Mouse (Mus musculus): ENCODE data around the gene Nacc1. TPM values are rescaled to one million over a fixed set of nuclear protein-coding genes. Genes with fewer than 3 reads are reported as not detected.
"Not testable (repeated sequence)": the region's sequence is repeated elsewhere in the genome, so short reads cannot be mapped to it uniquely, and the experiment has no call there.

Nacc1 gene
- polyA plus RNA-seq, 1 experiment from 2014 or later, result 14.5 TPM

- H3K27me3 ChIP-seq (ENCODE audit: control insufficient read depth, insufficient read depth, low read length), result no peaks in the 10 kb centered on the region
- H3K4me2 ChIP-seq (ENCODE audit: low read depth, low read length), result no peak overlapping the region
- no peak overlapping the region for H3K9ac ChIP-seq (ENCODE audit: low read length)
- 82% methylated on average over 17 of the region's 17 CpGs for WGBS
- H3K4me1 ChIP-seq (ENCODE audit: control insufficient read depth, insufficient read depth, low read length), result peaks cover 12% of the 10 kb centered on the region
- no peaks in the 10 kb centered on the region for H3K36me3 ChIP-seq (ENCODE audit: control insufficient read depth, insufficient read depth, low read length)
- peaks cover 3% of the 10 kb centered on the region; the same call in 1 of the 2 replicates for H3K9me3 ChIP-seq (replicated peaks; ENCODE audit: control insufficient read depth, low read length)
- H3K27ac ChIP-seq (ENCODE audit: low read length), result no peak overlapping the region
- no peak for ATAC-seq (ENCODE audit: insufficient read depth, low FRiP score)
- no peak overlapping the region for H3K4me3 ChIP-seq (replicated peaks; ENCODE audit: low read length)
Measured at GRCm38 (mm10) chr8:84636051-84636691, 51.5 kb downstream of the Nacc1 start.

GRCm38 (mm10) chr8:84635397-84636050 lies 52.1 kb downstream of the Nacc1 start:
- no peak for ATAC-seq (ENCODE audit: insufficient read depth, low FRiP score)
- Histone ChIP-seq H3K27me3 (ENCODE audit: control insufficient read depth, insufficient read depth, low read length) (no peaks in the 10 kb centered on the region), H3K9ac (ENCODE audit: low read length) (no peak overlapping the region), H3K4me3 (replicated peaks; ENCODE audit: low read length) (no peak overlapping the region), H3K36me3 (ENCODE audit: control insufficient read depth, insufficient read depth, low read length) (no peaks in the 10 kb centered on the region), H3K4me2 (ENCODE audit: low read depth, low read length) (no peak overlapping the region), H3K9me3 (replicated peaks; ENCODE audit: control insufficient read depth, low read length) (peaks cover 3% of the 10 kb centered on the region; the same call in 1 of the 2 replicates), H3K4me1 (ENCODE audit: control insufficient read depth, insufficient read depth, low read length) (peaks cover 12% of the 10 kb centered on the region), H3K27ac (ENCODE audit: low read length) (no peak overlapping the region)
- 65% methylated on average over 14 of the region's 14 CpGs for WGBS

- no peak for ATAC-seq (ENCODE audit: insufficient read depth, low FRiP score)
- Histone ChIP-seq H3K9me3 (replicated peaks; ENCODE audit: control insufficient read depth, low read length) (peaks cover 3% of the 10 kb centered on the region; the same call in 1 of the 2 replicates), H3K4me2 (ENCODE audit: low read depth, low read length) (no peak overlapping the region), H3K36me3 (ENCODE audit: control insufficient read depth, insufficient read depth, low read length) (no peaks in the 10 kb centered on the region), H3K27ac (ENCODE audit: low read length) (no peak overlapping the region), H3K4me3 (replicated peaks; ENCODE audit: low read length) (no peak overlapping the region), H3K4me1 (ENCODE audit: control insufficient read depth, insufficient read depth, low read length) (peaks cover 9% of the 10 kb centered on the region), H3K9ac (ENCODE audit: low read length) (peak overlapping the region; percentile 32; the same call in 1 of the 2 replicates), H3K27me3 (ENCODE audit: control insufficient read depth, insufficient read depth, low read length) (no peaks in the 10 kb centered on the region)
- WGBS, result 53% methylated on average over 9 of the region's 9 CpGs
Measured at GRCm38 (mm10) chr8:84634849-84635304, 52.8 kb downstream of the Nacc1 start.

GRCm38 (mm10) chr8:84633841-84634584 lies 53.6 kb downstream of the Nacc1 start:
- Histone ChIP-seq H3K4me1 (ENCODE audit: control insufficient read depth, insufficient read depth, low read length) (peaks cover 9% of the 10 kb centered on the region), H3K27ac (ENCODE audit: low read length) (no peak overlapping the region), H3K27me3 (ENCODE audit: control insufficient read depth, insufficient read depth, low read length) (no peaks in the 10 kb centered on the region), H3K4me3 (replicated peaks; ENCODE audit: low read length) (no peak overlapping the region), H3K36me3 (ENCODE audit: control insufficient read depth, insufficient read depth, low read length) (no peaks in the 10 kb centered on the region), H3K4me2 (ENCODE audit: low read depth, low read length) (no peak overlapping the region), H3K9me3 (replicated peaks; ENCODE audit: control insufficient read depth, low read length) (peaks cover 3% of the 10 kb centered on the region; the same call in 1 of the 2 replicates), H3K9ac (ENCODE audit: low read length) (no peak overlapping the region)
- 47% methylated on average over 10 of the region's 10 CpGs for WGBS
- ATAC-seq (ENCODE audit: insufficient read depth, low FRiP score), result no peak

GRCm38 (mm10) chr8:84631813-84632212 lies 55.8 kb downstream of the Nacc1 start:
- Histone ChIP-seq H3K9me3 (replicated peaks; ENCODE audit: control insufficient read depth, low read length) (peaks cover 3% of the 10 kb centered on the region; the same call in 1 of the 2 replicates), H3K27me3 (ENCODE audit: control insufficient read depth, insufficient read depth, low read length) (no peaks in the 10 kb centered on the region), H3K27ac (ENCODE audit: low read length) (no peak overlapping the region), H3K36me3 (ENCODE audit: control insufficient read depth, insufficient read depth, low read length) (no peaks in the 10 kb centered on the region), H3K4me1 (ENCODE audit: control insufficient read depth, insufficient read depth, low read length) (peaks cover 6% of the 10 kb centered on the region; the same call in 1 of the 2 replicates), H3K4me2 (ENCODE audit: low read depth, low read length) (no peak overlapping the region), H3K4me3 (replicated peaks; ENCODE audit: low read length) (no peak overlapping the region), H3K9ac (ENCODE audit: low read length) (no peak overlapping the region)
- no peak for ATAC-seq (ENCODE audit: insufficient read depth, low FRiP score)
- WGBS, result 85% methylated on average over 4 of the region's 4 CpGs

GRCm38 (mm10) chr8:84630145-84630544 lies 57.5 kb downstream of the Nacc1 start:
- Histone ChIP-seq H3K27me3 (ENCODE audit: control insufficient read depth, insufficient read depth, low read length) (no peaks in the 10 kb centered on the region), H3K4me1 (ENCODE audit: control insufficient read depth, insufficient read depth, low read length) (peaks cover 5% of the 10 kb centered on the region; the same call in 1 of the 2 replicates), H3K4me2 (ENCODE audit: low read depth, low read length) (no peak overlapping the region), H3K27ac (ENCODE audit: low read length) (no peak overlapping the region), H3K4me3 (replicated peaks; ENCODE audit: low read length) (no peak overlapping the region), H3K36me3 (ENCODE audit: control insufficient read depth, insufficient read depth, low read length) (no peaks in the 10 kb centered on the region), H3K9ac (ENCODE audit: low read length) (no peak overlapping the region), H3K9me3 (replicated peaks; ENCODE audit: control insufficient read depth, low read length) (peaks cover 3% of the 10 kb centered on the region; the same call in 1 of the 2 replicates)
- no peak for ATAC-seq (ENCODE audit: insufficient read depth, low FRiP score)
- WGBS, result 73% methylated on average over 4 of the region's 4 CpGs

DNA sequence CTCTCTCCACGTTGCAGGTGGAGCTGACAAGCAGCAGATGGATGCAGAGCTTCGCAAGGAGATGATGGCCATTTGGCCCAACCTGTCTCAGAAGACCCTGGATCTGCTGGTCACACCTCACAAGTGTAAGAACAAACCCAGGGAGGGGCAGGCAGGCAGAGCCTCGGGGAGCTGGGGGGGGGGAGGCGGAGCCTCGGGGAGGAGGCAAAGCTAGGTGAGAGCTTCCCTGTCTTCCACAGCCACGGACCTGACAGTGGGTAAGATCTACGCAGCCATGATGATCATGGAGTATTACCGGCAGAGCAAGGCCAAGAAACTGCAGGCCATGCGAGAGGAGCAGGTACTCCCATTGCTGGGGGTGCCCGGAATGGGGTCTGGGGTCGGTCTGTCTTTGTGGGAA lies 58.1 kb downstream of the Nacc1 start:
- H3K9me3 ChIP-seq (replicated peaks; ENCODE audit: control insufficient read depth, low read length), result peaks cover 3% of the 10 kb centered on the region; the same call in 1 of the 2 replicates
- H3K4me2 ChIP-seq (ENCODE audit: low read depth, low read length), result no peak overlapping the region
- no peaks in the 10 kb centered on the region for H3K4me1 ChIP-seq (ENCODE audit: control insufficient read depth, insufficient read depth, low read length)
- H3K9ac ChIP-seq (ENCODE audit: low read length), result no peak overlapping the region
- H3K36me3 ChIP-seq (ENCODE audit: control insufficient read depth, insufficient read depth, low read length), result no peaks in the 10 kb centered on the region
- no peaks in the 10 kb centered on the region for H3K27me3 ChIP-seq (ENCODE audit: control insufficient read depth, insufficient read depth, low read length)
- WGBS, result 72% methylated on average over 11 of the region's 11 CpGs
- no peak for ATAC-seq (ENCODE audit: insufficient read depth, low FRiP score)
- no peak overlapping the region for H3K4me3 ChIP-seq (replicated peaks; ENCODE audit: low read length)
- H3K27ac ChIP-seq (ENCODE audit: low read length), result no peak overlapping the region

- 71% methylated on average over 4 of the region's 4 CpGs for WGBS
- not testable (repeated sequence) for H3K9me3 ChIP-seq (replicated peaks; ENCODE audit: control insufficient read depth, low read length); H3K27me3 ChIP-seq (ENCODE audit: control insufficient read depth, insufficient read depth, low read length); H3K9ac ChIP-seq (ENCODE audit: low read length); H3K4me2 ChIP-seq (ENCODE audit: low read depth, low read length); H3K4me1 ChIP-seq (ENCODE audit: control insufficient read depth, insufficient read depth, low read length); ATAC-seq (ENCODE audit: insufficient read depth, low FRiP score); H3K36me3 ChIP-seq (ENCODE audit: control insufficient read depth, insufficient read depth, low read length); H3K4me3 ChIP-seq (replicated peaks; ENCODE audit: low read length); H3K27ac ChIP-seq (ENCODE audit: low read length)
Measured at GRCm38 (mm10) chr8:84623425-84623824, 64.2 kb downstream of the Nacc1 start.
